Mouse (Mus musculus) liver, embryonic 14.5 days (tissue): ENCODE data around the gene Gucd1.

ENCODE experiments used
- CTCF ChIP-seq: IDR thresholded peaks from 2 replicates; pipeline ENCODE4 v1.5.1; 2016; ENCODE audit warnings: antibody characterized with exemption, low read depth, control low read depth
- EP300 ChIP-seq: IDR thresholded peaks from 2 replicates; pipeline ENCODE4 v1.6.1; 2016; ENCODE audit warnings: antibody characterized with exemption, low read depth

DNA sequence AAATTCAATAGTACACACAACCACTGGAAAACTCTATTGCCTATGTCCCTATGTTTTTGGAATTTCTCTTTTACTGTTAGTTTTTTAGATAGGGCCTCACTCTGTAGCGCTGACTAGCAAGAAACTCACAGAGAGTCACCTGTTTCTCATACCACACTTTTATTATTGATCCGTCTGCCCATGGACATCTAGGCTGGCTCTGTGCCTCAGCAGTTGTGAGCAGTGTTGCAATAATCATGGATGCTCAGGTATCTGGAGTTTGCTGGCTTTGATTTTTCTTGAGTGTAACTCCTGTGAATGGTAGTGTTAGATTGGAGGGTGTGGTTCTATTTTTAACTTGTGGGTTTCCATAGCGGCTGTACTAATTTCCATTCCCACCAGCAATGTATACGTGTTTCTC is 162.4 kb downstream of the Gucd1 start:
- TF ChIP-seq CTCF (no peak), EP300 (no peak)
